Mouse (Mus musculus) gastrocnemius, adult 8-10 months (tissue): ENCODE results near the gene Selenok. TPM values are rescaled to one million over a fixed set of nuclear protein-coding genes. Genes with fewer than 3 reads are reported as not detected.

ENCODE experiments used
- DNase-seq, 2 experiments: peaks; one replicate each; pipeline ENCODE4 v3.0.0; 2022; ENCODE audit warnings: low spot score in 2 of 2
- total RNA-seq, 4 experiments: library from RNA; stranded (reverse); gene quantifications; 2 replicates each; pipeline ENCODE4 v1.2.4; 2022

Gene Selenok
- total RNA-seq, result 100 to 1,000 TPM in 1 of 4 experiments, 10 to 100 TPM in 3; 80.9 to 112 (median 89.0) TPM

DNA sequence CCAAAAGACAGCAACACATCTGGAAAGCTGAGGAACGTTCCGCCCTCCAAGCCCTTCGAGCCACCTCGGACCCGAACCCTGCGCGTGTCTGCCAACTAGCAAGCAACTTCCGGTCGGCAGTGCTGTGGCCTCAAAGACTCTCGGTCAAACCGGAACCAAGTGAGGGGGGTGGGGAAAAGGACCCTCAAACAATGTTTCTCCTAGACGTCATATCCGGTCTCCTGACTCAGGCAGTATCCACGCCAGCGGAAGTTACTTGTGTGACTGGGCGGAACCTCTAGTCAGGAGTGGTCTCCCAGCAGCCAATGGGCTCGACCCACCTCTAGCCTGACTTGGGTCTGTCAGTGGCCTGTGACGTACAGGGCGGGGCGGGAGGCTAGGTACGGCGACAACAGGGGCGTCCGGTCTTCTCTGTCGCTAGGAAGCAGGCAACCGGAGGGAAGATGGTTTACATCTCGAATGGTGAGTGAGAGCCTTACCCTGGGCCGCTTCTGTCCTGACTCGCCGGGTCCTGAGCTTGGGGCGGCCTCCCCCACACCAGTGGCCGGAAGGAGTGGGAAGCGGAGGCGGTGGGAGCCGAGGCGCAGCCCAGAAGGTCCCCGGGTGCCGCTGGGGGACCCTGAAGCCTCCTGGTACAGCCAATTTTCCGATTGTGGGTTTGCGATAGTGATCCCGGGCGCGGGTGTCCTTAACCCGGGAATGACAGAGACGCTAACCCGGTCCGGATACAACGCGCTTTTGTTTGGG lies at the start of gene Selenok:
Selenok (plus strand) TSS at position 234 of the 747 bp plus-strand sequence.
- DNase-seq, result peak; percentile 95

DNA sequence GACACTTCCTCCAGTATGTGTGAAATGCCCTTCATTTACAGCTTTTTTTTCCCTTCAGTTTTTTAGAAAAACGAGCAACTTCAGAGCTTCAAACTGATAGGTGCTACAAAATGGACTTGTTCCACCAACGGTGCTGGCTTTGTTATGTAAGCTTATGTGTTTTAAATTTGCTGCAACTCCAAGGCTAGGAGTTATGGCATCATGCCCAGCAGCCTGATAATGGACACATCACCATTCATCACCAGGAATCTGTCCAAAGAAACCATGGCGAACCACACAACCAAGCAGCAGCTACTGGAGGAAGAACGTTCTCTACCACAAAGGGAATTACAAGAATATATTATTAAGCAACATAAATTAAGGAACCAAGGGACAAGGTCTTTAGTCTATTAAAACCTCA lies 39.1 kb upstream of the Selenok start:
- DNase-seq, result no peak

DNA sequence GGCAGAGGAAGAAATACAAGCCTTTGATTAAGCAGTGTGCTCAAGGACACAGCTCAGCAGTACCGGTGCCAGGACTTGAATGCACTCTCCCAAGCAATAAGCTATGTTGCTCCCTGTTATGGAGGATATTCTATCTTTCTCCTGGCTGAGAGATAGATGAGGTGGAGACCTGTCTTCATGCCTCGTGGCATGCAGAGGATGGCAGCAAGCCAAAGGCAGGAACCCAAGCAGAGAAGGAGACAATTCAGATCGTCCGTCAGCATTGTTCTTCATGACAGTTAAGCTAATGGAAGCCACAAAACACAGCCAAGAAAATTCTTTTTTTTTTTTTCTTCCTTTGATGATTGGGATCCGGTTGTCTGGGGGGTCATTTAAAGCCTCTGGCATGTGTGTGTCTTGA lies 32.6 kb upstream of the Selenok start:
- no peak for DNase-seq

DNA sequence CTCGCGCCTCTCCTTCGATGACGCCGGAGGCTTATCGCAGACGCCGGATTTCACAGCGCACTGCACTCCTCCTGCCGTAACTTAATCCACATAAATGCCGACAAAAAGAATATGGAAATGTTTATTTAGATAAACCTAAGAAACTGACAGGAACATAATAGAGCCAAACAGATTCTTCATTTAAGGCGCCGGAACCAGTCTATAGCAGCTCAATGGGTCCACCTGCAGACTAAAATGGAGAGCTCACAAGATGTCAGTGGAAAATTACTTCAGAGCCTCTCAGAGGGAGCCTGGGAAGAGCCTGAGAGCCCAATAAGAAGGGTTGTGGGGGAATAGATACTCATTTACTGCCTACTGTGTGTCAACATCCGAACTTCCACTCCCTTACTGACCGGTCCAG lies 30.6 kb upstream of the Selenok start:
- DNase-seq, result no peak

DNA sequence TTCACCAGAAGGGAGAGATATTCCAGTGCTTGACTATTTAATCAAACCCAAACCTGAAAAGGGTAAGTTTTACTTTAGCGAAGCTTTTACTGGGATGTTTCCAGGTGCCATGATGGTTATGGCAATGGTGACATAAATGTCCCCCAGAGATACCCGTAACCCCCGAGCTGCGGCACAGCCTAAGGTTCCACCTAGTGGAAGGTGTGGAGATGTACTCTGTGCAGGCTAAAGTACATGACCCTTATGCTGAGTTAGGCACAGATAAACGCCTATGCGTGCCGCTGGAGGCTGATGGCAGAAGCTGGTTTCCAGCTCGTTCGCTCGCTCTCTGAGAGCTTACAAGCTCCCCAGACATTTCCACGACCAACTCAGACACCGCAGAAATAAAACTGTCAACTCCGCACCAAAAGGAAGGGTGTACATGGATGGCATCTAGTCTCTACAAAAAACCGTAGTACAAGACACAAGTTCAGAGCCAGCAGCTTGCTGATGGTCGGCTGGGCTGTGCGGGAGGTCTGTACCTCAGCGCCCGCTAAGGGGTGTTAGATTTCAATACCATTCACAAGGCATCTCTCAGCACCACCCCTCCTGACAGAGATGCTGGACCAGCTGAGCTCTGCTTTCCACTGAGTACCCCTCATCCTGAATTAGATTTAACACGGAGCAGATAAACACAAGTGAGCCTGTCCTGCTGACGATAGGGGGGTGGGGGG lies 28.4 kb upstream of the Selenok start:
- DNase-seq, result no peak

DNA sequence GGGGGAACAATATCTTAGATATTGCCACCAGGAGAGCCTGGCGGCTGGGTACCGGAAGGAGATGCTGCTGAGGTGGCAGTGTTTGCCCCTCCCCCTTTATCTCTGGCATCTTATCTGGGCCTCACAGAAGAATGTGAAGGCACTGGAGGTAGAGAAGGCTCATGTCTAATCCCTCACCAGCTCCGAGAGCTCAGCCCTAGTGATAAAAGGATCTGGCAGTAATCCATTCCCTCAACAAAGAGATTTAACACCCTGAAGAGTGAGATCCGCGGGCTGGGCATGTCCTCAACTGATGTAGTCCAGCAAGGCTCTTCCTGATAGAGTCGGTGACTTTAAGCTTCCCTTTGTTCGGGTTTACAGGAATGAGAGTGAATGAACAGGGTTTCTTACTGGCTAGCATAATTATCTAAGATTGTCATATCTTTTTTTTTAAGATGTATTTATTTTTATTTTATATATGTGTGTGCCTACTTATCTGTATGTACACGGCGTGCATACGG lies 27.7 kb upstream of the Selenok start:
- no peak for DNase-seq

DNA sequence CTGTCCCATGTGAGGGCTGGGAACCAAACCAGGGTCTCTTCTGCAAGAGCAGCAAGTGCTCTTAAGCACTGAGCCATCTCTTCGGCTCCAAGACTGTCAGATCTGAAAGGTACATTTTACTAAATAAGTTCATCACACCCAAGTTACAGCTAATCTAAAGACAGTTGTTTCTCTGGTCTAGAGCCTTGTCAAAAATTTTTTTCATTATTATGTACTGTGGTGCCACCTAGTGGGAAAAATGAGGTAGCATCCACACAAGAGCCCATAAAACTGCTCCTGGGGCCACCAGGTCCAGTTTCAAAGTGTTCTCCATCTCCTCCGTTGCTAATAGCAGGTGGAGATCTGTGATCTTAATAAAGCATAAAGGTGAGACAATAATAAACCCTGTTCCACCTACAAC lies 27.2 kb upstream of the Selenok start:
- DNase-seq, result no peak

DNA sequence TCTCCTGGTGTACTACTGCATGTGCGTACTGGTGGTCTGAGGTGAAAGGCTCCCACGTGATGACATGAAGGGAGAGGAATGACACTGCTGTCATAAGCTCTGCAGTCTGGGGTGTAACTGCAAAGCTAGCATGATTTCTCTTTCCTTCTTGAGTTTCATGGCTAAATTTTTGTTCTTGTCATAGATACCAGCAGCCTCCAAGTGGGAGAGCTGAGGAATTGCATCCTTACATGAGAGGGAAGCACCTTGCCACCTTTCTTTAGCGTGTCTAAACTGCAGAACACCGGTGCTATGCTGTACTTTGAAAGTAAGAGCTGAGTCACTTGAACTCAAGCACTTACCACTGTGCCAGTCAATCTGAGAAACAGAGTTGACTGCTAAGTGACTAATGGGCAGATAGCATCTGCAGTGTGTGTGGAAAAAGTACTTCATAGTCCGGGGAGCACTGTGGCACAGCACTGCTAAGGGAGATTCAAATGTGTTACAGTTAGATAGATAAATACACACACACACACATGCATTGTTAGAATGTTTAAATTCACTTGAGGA lies 21.3 kb upstream of the Selenok start:
- DNase-seq, result no peak

DNA sequence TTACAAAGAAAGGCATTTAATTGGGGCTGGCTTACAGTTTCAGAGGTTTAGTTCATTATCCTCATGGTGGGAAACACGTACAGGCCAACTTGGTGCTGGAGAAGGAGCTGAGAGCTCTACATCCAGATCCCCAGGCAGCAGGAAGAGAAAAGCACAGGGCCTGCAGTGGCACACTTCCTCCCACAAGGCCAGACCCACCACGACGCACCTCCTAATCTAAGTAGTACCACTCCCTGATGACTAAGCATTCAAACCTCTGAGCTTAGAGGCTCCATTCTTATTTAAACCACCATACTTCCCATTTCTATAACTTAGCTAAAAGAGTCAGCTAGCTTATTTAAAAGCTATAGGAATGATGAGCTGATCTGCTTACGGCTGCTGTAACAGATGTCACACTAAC lies 17.3 kb upstream of the Selenok start:
- DNase-seq, result no peak

DNA sequence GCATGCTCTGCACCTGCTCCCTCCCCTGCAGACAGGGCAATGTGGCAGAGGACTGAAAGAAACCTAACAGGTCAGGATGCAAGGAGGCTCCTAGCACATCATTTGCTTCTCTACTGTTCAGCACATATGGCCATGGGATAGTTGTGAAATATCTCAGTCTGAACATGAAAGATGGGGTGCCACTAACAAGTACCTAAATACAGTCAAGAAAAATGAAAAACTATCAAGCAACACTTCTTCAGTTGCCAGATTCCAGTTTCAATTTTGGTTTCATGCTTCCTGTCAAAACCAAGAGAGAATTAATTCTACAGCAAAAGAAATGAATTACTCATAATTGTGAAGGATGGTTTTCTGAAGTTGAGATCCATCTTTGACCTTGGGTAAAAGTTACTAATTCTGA lies 10.7 kb upstream of the Selenok start:
- no peak for DNase-seq

DNA sequence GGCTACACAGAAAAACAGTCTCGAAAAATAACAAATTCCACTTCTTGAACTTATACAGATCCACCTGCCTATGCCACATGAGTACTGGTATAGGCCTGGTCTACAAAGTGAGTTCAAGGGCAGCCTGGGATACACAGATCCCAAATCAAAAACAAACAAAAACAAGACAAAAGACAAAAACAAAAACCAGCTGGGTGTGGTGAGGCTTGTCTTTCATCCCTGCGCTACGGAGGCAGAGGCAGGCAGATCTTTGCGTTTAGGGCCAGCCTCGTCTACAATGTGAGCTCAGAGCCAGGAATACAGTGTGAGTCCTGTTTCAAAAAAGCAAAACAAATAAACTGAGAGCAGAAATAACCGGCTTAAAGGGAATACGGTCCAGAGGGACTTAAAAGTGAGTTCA lies 497 bp upstream of the Selenok start:
- no peak for DNase-seq

DNA sequence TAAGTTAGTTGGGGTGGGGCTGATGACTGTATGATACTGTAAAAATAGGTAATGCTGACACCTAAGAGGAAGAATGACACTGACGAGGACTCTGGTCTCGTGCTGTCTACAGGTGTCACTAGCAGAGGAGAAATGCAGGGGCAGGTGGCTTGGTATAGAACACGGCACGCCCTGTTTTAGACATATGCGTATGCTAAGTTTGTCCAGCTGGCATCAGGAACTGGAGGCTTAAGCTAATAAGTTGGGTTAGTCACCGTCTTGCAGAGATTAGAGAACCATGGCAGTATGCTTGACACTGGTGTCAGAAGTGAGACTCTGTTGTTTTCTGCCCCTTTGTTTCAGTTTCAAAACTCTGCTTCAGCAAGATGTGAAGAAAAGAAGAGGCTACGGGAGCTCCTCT lies 3.3 kb downstream of the Selenok start:
- no peak for DNase-seq

DNA sequence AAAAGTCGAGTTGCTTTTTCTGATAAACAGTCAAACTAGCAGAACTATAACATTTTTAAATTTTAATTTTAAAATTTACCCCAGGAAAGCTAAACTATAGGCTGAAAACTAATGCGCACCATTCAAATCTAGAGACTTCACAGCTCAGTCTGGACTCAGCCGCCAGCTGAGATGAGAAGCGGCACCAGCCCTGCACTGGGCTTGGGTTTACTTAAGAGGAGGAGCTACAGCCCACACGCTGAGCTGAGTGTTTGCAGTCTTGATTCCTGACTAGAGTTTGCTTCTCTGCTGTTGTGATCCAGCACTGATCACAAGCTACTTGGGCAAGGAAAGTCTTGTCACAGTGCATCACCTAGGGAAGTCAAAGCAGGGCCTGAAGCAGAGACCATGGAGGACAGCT lies 3.9 kb downstream of the Selenok start:
- DNase-seq, result no peak

DNA sequence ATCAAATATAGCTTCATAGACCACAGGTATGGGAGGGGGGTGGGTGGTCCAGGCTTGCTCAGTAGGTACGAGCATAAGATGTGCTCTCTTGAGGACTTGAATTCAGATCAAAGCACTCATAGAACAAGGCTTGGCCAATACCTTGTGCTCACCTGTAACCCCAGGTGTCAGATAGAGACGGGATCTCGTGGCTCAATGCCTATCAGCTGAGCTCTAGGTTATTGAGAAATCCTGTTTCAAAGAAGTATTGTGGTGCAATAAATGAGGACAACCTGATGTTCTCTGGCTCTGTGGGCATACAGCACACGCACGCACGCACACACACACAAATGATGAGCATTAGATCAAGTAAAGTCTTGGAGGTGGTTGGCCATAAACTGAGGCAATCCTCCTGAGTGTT lies 8.8 kb downstream of the Selenok start:
- no peak for DNase-seq

DNA sequence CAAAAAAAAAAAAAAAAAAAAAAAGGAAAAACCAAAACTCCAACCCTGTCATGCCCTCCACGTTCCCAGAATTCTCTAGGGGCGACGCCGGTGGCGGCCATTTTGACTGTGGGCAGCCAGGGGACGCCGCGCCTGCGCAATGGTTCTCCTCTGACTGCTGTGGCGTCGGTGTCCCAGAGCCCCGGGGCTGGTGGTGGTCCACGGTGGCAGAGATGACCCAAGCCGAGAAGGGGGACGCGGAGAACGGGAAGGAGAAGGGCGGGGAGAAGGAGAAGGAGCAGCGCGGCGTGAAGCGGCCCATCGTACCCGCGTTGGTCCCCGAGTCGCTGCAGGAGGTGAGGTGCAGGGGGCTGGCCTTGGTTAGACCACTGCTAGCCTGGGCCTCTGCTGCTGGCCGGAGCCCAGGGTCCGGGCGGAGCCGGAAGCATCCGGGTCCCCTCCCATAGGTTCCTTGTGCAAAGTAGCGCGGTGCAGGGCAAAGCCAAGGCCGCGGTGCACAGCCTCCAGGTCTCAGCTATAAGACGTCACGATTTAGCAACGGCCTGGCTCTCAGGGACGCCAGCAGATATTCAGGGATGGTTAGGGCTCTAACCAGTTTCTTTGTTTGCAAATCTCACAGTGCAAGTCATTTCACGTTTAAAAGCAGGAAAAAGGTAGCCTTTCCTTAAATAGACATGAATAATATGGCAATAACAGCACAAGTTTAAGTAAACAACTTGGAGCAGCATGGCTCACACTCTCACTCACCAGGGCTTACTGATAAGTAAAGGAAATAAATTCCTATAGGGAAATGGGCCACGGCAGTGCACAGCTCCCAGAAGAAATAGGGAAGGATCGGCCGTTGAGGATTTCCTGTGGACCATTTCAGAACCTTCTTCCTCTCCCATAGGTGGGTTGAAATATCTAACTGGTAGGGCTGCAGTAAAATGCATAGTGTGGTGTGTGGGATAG lies 10.4 kb downstream of the Selenok start, which contains the start of gene Actr8:
Actr8 (plus strand) TSS at position 84 of the 951 bp plus-strand sequence.
- DNase-seq, result peak; percentile 82 to 87

DNA sequence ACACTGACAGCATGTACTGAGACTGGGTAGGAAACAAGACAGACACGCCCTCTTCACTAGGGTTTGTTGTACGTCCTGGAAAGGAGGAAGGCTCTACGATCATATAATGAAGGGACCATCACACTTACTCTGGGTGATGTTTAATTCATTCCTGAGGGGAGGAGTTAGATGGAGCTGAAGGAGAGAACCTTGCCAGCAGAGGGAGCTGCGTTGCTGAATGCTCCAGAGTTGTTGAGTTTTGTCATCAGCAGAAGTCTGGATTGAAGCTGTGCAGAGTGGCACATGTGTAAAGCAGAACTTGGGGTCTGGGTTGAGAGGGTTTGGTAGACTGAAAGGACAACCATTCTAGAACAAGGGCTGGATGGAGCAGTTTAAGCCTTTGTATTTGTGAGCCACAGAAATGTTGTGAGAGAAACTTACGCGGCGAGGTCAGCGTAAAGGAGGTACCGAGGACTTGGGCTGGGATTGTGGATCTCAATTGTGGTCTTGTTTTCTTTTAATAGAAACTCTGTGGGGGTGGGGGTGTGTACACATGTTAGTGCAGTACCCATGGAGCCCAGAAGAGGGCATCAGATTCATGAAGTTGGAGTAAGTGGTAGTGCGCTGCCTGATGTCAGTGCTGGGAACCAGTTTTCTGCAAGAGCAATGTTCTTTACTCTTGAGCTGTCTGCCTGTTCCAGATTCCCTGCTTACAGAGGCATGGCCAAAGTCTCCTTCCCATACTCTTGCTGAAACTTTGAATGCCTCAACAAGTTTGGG lies 12.5 kb downstream of the Selenok start:
- no peak for DNase-seq

DNA sequence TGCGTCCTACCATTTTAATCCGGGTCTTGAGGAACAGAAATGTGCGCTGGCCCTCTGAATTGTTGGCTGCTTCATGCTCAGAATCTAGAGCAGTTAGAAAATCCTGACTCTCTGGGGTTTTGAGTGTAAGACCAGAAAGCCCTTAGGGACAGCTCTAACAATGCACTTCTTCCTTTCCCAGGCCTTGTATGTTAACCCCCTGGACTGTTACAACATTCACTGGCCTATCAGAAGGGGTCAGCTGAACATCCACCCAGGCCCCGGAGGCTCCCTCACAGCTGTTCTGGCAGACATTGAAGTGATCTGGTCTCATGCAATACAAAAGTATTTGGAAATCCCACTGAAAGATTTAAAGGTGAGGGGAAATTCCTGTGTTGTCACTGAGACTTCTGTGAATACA lies 18.0 kb downstream of the Selenok start:
- no peak for DNase-seq

DNA sequence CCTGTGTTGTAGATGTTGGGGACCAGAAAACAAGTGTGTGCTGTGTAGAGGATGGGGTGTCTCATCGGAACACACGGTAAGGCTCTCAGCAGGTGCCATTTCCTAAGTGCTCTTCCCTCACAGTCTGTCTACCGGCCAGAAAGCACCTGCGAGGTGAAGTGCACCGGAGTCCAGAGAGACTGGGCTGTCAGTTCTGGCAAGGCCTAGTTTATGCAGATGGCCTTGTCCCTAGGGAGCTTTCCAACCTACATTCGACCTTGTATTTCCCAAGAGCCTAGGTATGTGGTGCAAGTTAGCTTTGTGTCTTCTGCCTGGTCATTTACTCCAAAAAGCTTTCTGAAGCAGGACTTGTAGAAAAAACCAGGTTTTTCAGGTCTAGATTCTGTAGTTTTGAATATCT lies 19.2 kb downstream of the Selenok start:
- DNase-seq, result no peak

DNA sequence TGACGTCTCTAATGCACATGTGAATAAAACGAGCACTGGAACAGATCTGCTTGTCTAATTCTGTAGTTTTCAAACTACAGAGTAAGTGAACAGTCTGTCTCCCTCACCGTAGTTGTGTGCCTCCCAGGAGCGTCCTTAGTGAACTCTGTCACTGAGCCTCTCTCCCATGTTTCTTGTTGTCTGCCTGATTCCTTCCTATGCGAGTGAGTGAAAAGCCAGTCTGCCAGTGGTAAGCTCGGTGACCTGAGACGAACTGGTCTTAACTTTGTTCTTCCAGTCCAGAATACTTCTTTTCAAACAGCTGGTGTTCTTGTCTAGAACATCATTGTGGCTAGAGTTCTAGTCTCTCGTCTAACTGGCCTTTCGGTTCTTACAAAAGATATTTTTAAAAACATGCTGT lies 19.6 kb downstream of the Selenok start:
- DNase-seq, result no peak

DNA sequence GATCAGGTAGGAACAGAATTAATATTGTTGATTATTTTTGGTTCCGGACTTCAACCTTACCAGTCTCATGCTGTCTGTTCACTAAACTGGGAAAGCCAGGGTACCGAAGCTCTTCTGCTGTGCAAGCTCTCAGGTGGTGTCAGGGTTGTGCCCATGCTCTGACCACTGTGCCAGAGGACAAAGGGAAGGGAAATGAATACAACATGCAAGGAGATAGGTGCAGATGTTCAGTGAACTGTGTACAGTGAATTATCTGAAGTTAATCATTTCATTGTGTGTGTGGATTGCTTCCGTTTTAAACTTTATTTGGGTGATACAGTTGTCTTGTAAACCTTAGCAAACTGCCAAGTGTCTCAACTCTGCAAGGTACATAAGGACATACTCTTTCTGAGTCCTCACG lies 20.2 kb downstream of the Selenok start:
- no peak for DNase-seq

DNA sequence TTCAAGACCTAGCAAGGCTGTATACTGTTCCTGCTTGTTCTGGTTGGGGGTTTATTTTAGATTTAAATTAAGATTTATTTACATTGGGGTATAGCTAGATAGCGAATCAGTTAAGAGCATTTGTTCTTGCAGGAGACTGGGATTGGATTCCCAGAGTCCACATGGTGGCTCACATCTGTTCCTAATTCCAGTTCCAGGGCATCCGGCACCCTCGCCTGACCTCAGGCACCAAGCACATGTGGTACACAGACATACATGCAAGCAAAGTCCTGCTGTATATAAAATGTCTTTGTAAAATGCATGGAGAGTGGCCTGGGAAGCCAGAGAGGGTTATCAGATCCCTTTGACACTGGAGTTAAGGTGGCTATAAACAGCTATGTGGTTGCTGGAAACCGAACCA lies 26.9 kb downstream of the Selenok start:
- no peak for DNase-seq
